Mouse (Mus musculus) G1E-ER4 (cell line): Measurements from ENCODE around the gene Jmjd6. TPM values are rescaled to one million over a fixed set of nuclear protein-coding genes. Genes with fewer than 3 reads are reported as not detected.

Source experiments
- GATA1 ChIP-seq: IDR thresholded peaks from one replicate; pipeline ENCODE4 v1.8.0; 2012; ENCODE audit warnings: low read length, inconsistent platforms
- polyA plus RNA-seq: library from polyadenylated mRNA; stranded (reverse); fragments of >175 nt; gene quantifications from 2 replicates; pipeline ENCODE4 v1.2.3, GENCODE M21; 2012

Gene Jmjd6
- polyA plus RNA-seq, 1 experiment: 36.6 TPM

GRCm38 (mm10) chr11:116857183-116857850, 14.1 kb upstream of the Jmjd6 start:
- TF ChIP-seq GATA1: no peak

GRCm38 (mm10) chr11:116854279-116854678, 11.0 kb upstream of the Jmjd6 start:
- TF ChIP-seq GATA1: no peak

GRCm38 (mm10) chr11:116853512-116853928, 10.3 kb upstream of the Jmjd6 start:
- TF ChIP-seq GATA1: no peak

- no peak for TF ChIP-seq GATA1
Measured at GRCm38 (mm10) chr11:116852891-116853511, 9.8 kb upstream of the Jmjd6 start, which contains the start of gene Srsf2. Srsf2 (minus strand) TSS chr11:116853094.

GRCm38 (mm10) chr11:116852291-116852890, 9.1 kb upstream of the Jmjd6 start, which contains the start of gene Mfsd11:
Mfsd11 (plus strand) TSS chr11:116852440.
- TF ChIP-seq GATA1: no peak

GRCm38 (mm10) chr11:116851576-116852290, 8.5 kb upstream of the Jmjd6 start:
- TF ChIP-seq GATA1: no peak

GRCm38 (mm10) chr11:116850833-116851477, 7.7 kb upstream of the Jmjd6 start:
- no peak for TF ChIP-seq GATA1

- TF ChIP-seq GATA1: no peak
Measured at GRCm38 (mm10) chr11:116850085-116850484, 6.8 kb upstream of the Jmjd6 start.

GRCm38 (mm10) chr11:116849587-116849986, 6.3 kb upstream of the Jmjd6 start:
- no peak for TF ChIP-seq GATA1

GRCm38 (mm10) chr11:116848086-116848876, 5.0 kb upstream of the Jmjd6 start:
- TF ChIP-seq GATA1: no peak

GRCm38 (mm10) chr11:116847187-116848085, 4.2 kb upstream of the Jmjd6 start:
- TF ChIP-seq GATA1: no peak

GRCm38 (mm10) chr11:116846593-116847181, 3.4 kb upstream of the Jmjd6 start:
- no peak for TF ChIP-seq GATA1
